1 mouse cellular context compared by ENCODE assay signal in the genomic region with DNA sequence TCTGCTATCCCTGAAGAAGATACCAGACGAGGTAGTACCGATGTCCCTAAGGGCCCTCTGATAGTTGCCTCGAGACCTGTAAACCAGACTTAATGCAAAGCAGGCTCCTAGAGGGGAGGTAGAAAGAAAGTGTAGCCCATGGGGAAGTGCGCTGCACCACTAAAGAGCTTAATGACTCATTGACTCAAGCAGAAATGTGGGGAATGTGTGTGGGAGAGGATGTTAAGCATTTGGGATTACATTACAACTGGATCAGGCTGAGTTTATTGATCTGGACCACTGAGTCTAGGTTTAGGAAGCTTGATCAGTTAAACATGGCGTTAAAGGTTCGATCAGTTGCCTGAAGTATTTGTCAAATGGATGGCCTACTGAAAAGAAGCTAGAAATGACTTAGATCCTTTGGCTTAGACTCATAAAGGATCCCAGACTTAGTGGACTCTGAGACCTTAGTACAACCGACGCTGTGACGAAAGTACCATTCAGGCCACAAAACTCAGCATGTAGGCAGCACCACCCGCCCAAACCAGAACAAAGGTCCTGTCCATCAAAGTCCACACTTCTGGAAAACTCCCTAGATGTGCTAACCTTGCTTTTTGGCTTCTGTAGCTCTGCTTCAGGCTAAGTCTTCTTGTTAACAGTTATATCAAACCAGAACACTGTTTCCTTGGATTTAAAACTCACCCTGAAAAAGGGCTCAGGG.
TF ChIP-seq lines count a peak whose summit lies in the region.

No protein-coding gene starts in this region.

TF ChIP-seq in CH12.LX, 34 proteins besides CTCF, POLR2A, EP300 and RAD21:
- TF ChIP-seq CHD1 (IDR thresholded peaks at IDR 0.05; ENCODE audit: low read depth, low read length) (no peak), POLR2AphosphoS2 (IDR thresholded peaks at IDR 0.05; ENCODE audit: low read depth, low read length) (no peak), NELFE (IDR thresholded peaks at IDR 0.05; ENCODE audit: low read depth, low read length) (no peak)
